Mouse (Mus musculus): ENCODE measurements at regions not wholly inside any gene's neighbourhood (a gene's known extent, or its start where the extent isn't known, plus 50 kb on each side); places are given as distances from the start of the nearest gene placed in this dataset.

DNA sequence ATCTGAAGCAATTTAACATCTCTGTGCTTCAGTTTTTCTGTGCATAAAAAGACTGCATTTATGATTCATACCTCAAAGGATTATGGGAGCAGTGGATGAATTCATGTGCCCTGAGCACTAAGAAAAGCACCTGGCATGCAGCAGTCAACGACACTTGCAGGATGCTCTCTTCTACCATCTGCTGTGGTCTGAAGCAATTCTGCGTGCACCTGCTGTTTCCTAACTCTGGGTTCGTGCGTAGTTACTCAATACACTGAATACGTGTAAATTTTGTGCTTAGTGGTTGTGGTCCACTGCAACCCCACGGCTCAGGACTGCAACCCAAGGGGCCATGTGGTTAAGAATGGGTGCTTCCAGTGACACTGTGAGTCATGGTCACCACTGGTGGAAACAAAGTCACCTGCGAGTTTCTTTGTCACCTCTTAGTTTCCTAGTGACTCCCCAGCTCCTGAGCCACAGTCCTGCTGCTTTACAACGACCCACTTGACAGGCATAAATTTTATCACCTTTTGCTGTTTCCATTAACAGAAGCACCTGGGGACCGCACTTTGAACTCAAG lies 98.7 kb upstream of the Arhgap21 start:
- TF ChIP-seq CTCF (IDR thresholded peaks at IDR 0.05; ENCODE audit: borderline replicate concordance, insufficient read depth, low read depth, low read length) (no peak), POLR2A (IDR thresholded peaks at IDR 0.05; ENCODE audit: borderline replicate concordance, insufficient read depth, low read length) (no peak)

All from cerebellum, adult 2 months (tissue).